Mouse (Mus musculus) neural tube, embryonic 12.5 days (tissue): ENCODE data around the gene Bri3bp. TPM values are rescaled to one million over a fixed set of nuclear protein-coding genes. Genes with fewer than 3 reads are reported as not detected.
A peak's percentile ranks its signal among the peaks of the same experiment; 100 is the strongest.
"Not testable (repeated sequence)": the region's sequence is repeated elsewhere in the genome, so short reads cannot be mapped to it uniquely, and the experiment has no call there.

Experiments
- ATAC-seq: fragments of 200-750 bp; cut with Nextera tagmentation; 2 replicates; pipeline ENCODE4 v1.8.0; 2017; ENCODE audit warnings: low read depth, mild to moderate bottlenecking, moderate TSS enrichment, moderate library complexity; ENCODE audit not compliant: low FRiP score
- H3K27ac ChIP-seq: fragments of 300-500 bp; sonication (generic); 2 replicates; pipeline ENCODE4 v1.5.1; 2016
- H3K27me3 ChIP-seq: fragments of 300-500 bp; sonication (generic); replicated peaks from 2 replicates; pipeline ENCODE4 v1.6.1; 2016; ENCODE audit warnings: mild to moderate bottlenecking
- H3K36me3 ChIP-seq: fragments of 300-500 bp; sonication (generic); 2 replicates; pipeline ENCODE4 v1.6.1; 2016; ENCODE audit warnings: mild to moderate bottlenecking
- H3K4me1 ChIP-seq: fragments of 300-500 bp; sonication (generic); 2 replicates; pipeline ENCODE4 v1.6.1; 2016
- H3K4me2 ChIP-seq: fragments of 300-500 bp; sonication (generic); replicated peaks from 2 replicates; pipeline ENCODE4 v1.6.1; 2016; ENCODE audit warnings: mild to moderate bottlenecking
- H3K4me3 ChIP-seq: fragments of 300-500 bp; sonication (generic); 2 replicates; pipeline ENCODE4 v1.5.1; 2016
- H3K9ac ChIP-seq: fragments of 300-500 bp; sonication (generic); 2 replicates; pipeline ENCODE4 v1.6.1; 2016; ENCODE audit warnings: mild to moderate bottlenecking
- H3K9me3 ChIP-seq: fragments of 300-500 bp; sonication (generic); 2 replicates; pipeline ENCODE4 v1.6.1; 2016; ENCODE audit warnings: mild to moderate bottlenecking
- WGBS: fragments of 180-500 bp; shearing (Covaris S2); methylation state at CpG from one replicate; pipeline ENCODE4 v1.1.7; 2016; 5-methylcytosine and 5-hydroxymethylcytosine counted together
- polyA plus RNA-seq: library from polyadenylated mRNA; unstranded; fragments of >200 nt; fragmentation: Nextera tagmentation; extraction: Ambion mirVana; gene quantifications from 2 replicates; pipeline ENCODE4 v1.2.1, GENCODE M21; 2016

The Bri3bp gene
- polyA plus RNA-seq: 37.0 and 39.2 TPM in 2 replicates

- H3K4me1 ChIP-seq: peaks cover 28% of the 10 kb centered on the region
- H3K36me3 ChIP-seq: no peaks in the 10 kb centered on the region
- H3K4me3 ChIP-seq: peak within 1 kb of the TSS; percentile 92
- H3K4me2 ChIP-seq: peak within 1 kb of the TSS; percentile 87
- WGBS: under 1% methylated on average over 97 of the region's 97 CpGs
- peak; percentile 90 for ATAC-seq
- H3K9me3 ChIP-seq: no peaks in the 10 kb centered on the region
- peak within 1 kb of the TSS; percentile 57; the same call in 1 of the 2 replicates for H3K27ac ChIP-seq
- no peaks in the 10 kb centered on the region for H3K27me3 ChIP-seq
- H3K9ac ChIP-seq: peak within 1 kb of the TSS; percentile 90
Observed at GRCm38 (mm10) chr5:125441234-125442114, at the start of gene Bri3bp. TSS of gene Bri3bp (plus strand) at chr5:125441568.

GRCm38 (mm10) chr5:125391609-125392008 is 49.8 kb upstream of the Bri3bp start:
- no peak overlapping the region for H3K4me3 ChIP-seq
- no peaks in the 10 kb centered on the region for H3K36me3 ChIP-seq
- no peak for ATAC-seq
- no peak overlapping the region for H3K9ac ChIP-seq
- no peak overlapping the region for H3K27ac ChIP-seq
- 84% methylated on average over 5 of the region's 5 CpGs for WGBS
- no peak overlapping the region for H3K4me2 ChIP-seq
- peaks cover 34% of the 10 kb centered on the region for H3K4me1 ChIP-seq
- no peaks in the 10 kb centered on the region for H3K9me3 ChIP-seq
- no peaks in the 10 kb centered on the region for H3K27me3 ChIP-seq

GRCm38 (mm10) chr5:125392176-125392575 is 49.2 kb upstream of the Bri3bp start:
- WGBS: 97% methylated on average over 4 of the region's 4 CpGs
- ATAC-seq, H3K9ac ChIP-seq, H3K9me3 ChIP-seq, H3K36me3 ChIP-seq, H3K4me3 ChIP-seq, H3K4me2 ChIP-seq, H3K27me3 ChIP-seq: not testable (repeated sequence)
- peaks cover 34% of the 10 kb centered on the region for H3K4me1 ChIP-seq
- 0 out of 2 replicates have a peak overlapping the region, but pooled peaks have one; percentile 91 for H3K27ac ChIP-seq

GRCm38 (mm10) chr5:125392618-125392976 is 48.8 kb upstream of the Bri3bp start:
- 31% methylated on average over 1 of the region's 1 CpGs for WGBS
- Histone ChIP-seq H3K4me2 (peak overlapping the region; percentile 58), H3K36me3 (no peaks in the 10 kb centered on the region), H3K4me1 (peaks cover 34% of the 10 kb centered on the region), H3K27me3 (no peaks in the 10 kb centered on the region), H3K9me3 (no peaks in the 10 kb centered on the region), H3K9ac (no peak overlapping the region), H3K4me3 (no peak overlapping the region; the same call in 1 of the 2 replicates), H3K27ac (peak overlapping the region; percentile 91)
- 0 out of 2 replicates have a peak, but pooled peaks have one; percentile 5 for ATAC-seq

- Histone ChIP-seq H3K4me3 (peak overlapping the region; percentile 23), H3K9me3 (no peaks in the 10 kb centered on the region), H3K27me3 (no peaks in the 10 kb centered on the region), H3K4me1 (peaks cover 33% of the 10 kb centered on the region), H3K27ac (peak overlapping the region; percentile 91), H3K36me3 (no peaks in the 10 kb centered on the region), H3K4me2 (peak overlapping the region; percentile 58), H3K9ac (peak overlapping the region; percentile 53)
- under 1% methylated on average over 20 of the region's 20 CpGs for WGBS
- ATAC-seq: peak; percentile 86
Observed at GRCm38 (mm10) chr5:125392977-125393621, 48.3 kb upstream of the Bri3bp start.

- no peaks in the 10 kb centered on the region for H3K36me3 ChIP-seq
- peak overlapping the region; percentile 23; the same call in 1 of the 2 replicates for H3K4me3 ChIP-seq
- peak overlapping the region; percentile 53 for H3K9ac ChIP-seq
- no peaks in the 10 kb centered on the region for H3K9me3 ChIP-seq
- H3K4me1 ChIP-seq: peaks cover 28% of the 10 kb centered on the region
- no peaks in the 10 kb centered on the region for H3K27me3 ChIP-seq
- ATAC-seq: peak; percentile 65
- H3K27ac ChIP-seq: peak overlapping the region; percentile 91
- 16% methylated on average over 23 of the region's 25 CpGs for WGBS
- peak overlapping the region; percentile 58 for H3K4me2 ChIP-seq
Observed at GRCm38 (mm10) chr5:125393622-125394603, 47.5 kb upstream of the Bri3bp start.

GRCm38 (mm10) chr5:125395008-125395407 is 46.4 kb upstream of the Bri3bp start:
- Histone ChIP-seq H3K4me2 (peak overlapping the region; percentile 58), H3K4me3 (no peak overlapping the region), H3K9me3 (no peaks in the 10 kb centered on the region), H3K36me3 (no peaks in the 10 kb centered on the region), H3K27me3 (no peaks in the 10 kb centered on the region), H3K27ac (peak overlapping the region; percentile 91), H3K4me1 (peaks cover 28% of the 10 kb centered on the region), H3K9ac (no peak overlapping the region)
- no peak for ATAC-seq
- 58% methylated on average over 3 of the region's 3 CpGs for WGBS

GRCm38 (mm10) chr5:125400903-125401302 is 40.5 kb upstream of the Bri3bp start:
- Histone ChIP-seq H3K27me3 (no peaks in the 10 kb centered on the region), H3K36me3 (no peaks in the 10 kb centered on the region), H3K4me2 (no peak overlapping the region), H3K9ac (no peak overlapping the region), H3K27ac (no peak overlapping the region), H3K4me3 (no peak overlapping the region), H3K9me3 (no peaks in the 10 kb centered on the region), H3K4me1 (peaks cover 3% of the 10 kb centered on the region; the same call in 1 of the 2 replicates)
- ATAC-seq: no peak
- WGBS: 72% methylated on average over 7 of the region's 7 CpGs

GRCm38 (mm10) chr5:125402476-125402875 is 38.9 kb upstream of the Bri3bp start:
- Histone ChIP-seq H3K36me3 (no peaks in the 10 kb centered on the region), H3K4me2 (no peak overlapping the region), H3K9ac (no peak overlapping the region), H3K4me1 (peaks cover 14% of the 10 kb centered on the region), H3K27me3 (no peaks in the 10 kb centered on the region), H3K27ac (no peak overlapping the region), H3K9me3 (no peaks in the 10 kb centered on the region), H3K4me3 (no peak overlapping the region)
- no peak for ATAC-seq
- WGBS: 57% methylated on average over 10 of the region's 10 CpGs

- H3K27ac ChIP-seq: no peak overlapping the region
- ATAC-seq: no peak
- no peak overlapping the region for H3K4me2 ChIP-seq
- no peak overlapping the region for H3K9ac ChIP-seq
- H3K9me3 ChIP-seq: no peaks in the 10 kb centered on the region
- H3K36me3 ChIP-seq: no peaks in the 10 kb centered on the region
- H3K4me1 ChIP-seq: peaks cover 14% of the 10 kb centered on the region
- WGBS: 56% methylated on average over 6 of the region's 6 CpGs
- H3K4me3 ChIP-seq: no peak overlapping the region
- no peaks in the 10 kb centered on the region for H3K27me3 ChIP-seq
Observed at GRCm38 (mm10) chr5:125402991-125403390, 38.4 kb upstream of the Bri3bp start.
